ENCODE assay signal across 8 mouse cellular contexts in the genomic region with DNA sequence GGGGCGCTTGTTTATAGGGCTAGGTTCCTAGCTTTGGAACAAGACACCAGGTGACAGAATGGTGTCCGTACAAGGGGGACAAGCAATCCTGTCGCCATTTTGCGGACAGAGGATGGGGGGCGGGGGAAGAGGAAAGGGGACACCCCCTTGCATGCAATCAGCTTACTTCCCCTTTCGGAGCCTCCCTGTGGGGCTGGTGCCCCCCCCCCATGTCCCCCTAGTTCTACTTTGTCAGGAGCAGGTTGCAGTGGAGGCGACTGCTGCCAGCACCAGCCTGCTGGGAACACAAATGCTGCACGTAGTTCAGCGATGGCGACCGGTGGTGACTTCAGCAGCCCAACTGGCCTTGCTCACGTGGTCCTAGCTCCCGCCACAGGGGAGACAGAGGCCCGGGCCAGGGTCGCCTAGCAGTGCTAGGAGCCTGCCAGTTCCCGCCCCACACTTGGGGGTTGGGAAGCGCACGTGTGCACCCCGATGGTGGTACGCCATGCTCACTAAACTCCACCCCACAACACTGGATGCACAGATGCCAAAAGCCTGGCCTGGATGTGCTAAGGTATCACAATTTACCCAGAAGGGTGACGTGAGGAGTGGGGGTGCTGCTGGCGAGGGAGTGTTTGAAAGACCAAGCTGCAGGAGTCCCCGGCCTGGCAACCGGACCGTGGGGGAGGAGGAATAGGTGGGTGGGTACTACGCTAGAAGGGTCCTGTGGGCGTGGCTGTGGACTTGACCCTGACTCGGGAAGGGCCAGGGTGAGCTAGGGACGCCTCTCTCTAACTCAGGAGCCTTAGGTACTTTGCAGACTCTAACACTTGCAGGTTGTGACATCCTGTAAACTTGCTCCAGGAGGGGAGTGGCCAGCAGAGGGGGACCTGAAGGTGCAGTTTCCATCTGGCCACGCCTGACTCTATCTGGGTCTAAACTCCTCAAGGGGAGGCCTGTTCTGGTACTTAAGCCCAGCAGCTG. TPM values are rescaled to one million over a fixed set of nuclear protein-coding genes. Genes with fewer than 3 reads are reported as not detected.
DNase-seq lines count a peak whose midpoint lies in the region; ATAC-seq and TF ChIP-seq lines count a peak whose summit lies in the region.

No protein-coding gene starts in this region.

- DNase-seq in left cerebral cortex, adult 2 months (ENCODE audit: extremely low spot score in 1 of 2, low spot score in 2 of 2): no peak
- no peak for DNase-seq in left cerebral cortex, adult 18-20 months (ENCODE audit: low spot score in 2 of 2)
- DNase-seq in lung, postnatal 4 days: peak; percentile 43 to 53
- DNase-seq in splenic B cell, adult 2 months (ENCODE audit: low read depth, low spot score): peak; percentile 74
- no peak for DNase-seq in adipocyte (ENCODE audit: low spot score)
- DNase-seq in adrenal gland, postnatal 36 days: no peak

- H3K9me3 ChIP-seq in hindbrain, embryonic 13.5 days: no peaks in the 10 kb centered on the region

- H3K36me3 ChIP-seq in hindbrain, embryonic 13.5 days: peaks cover 10% of the 10 kb centered on the region
- H3K36me3 ChIP-seq in splenic B cell, adult 2 months (ENCODE audit: control insufficient read depth, insufficient read depth, low read length, poor library complexity, severe bottlenecking): peaks cover 3% of the 10 kb centered on the region; the same call in 1 of the 2 replicates

- intact Hi-C loops in left cerebral cortex, adult 2 months (cut with DNase I): no loop called here

- ATAC-seq in common myeloid progenitor, adult 5-6 weeks (replicated peaks; ENCODE audit: low read depth, poor library complexity, severe bottlenecking): peak; percentile 14
- ATAC-seq in hindbrain, embryonic 13.5 days (ENCODE audit: low FRiP score): no peak

- peaks cover 78% of the 10 kb centered on the region for H3K4me1 ChIP-seq in hindbrain, embryonic 13.5 days (replicated peaks)

- no peaks in the 10 kb centered on the region for H3K27me3 ChIP-seq in hindbrain, embryonic 13.5 days
- H3K27me3 ChIP-seq in splenic B cell, adult 2 months (ENCODE audit: control insufficient read depth, insufficient read depth, low read length, poor library complexity, severe bottlenecking): no peaks in the 10 kb centered on the region

- H3K27ac ChIP-seq in left cerebral cortex, adult 2 months: peak overlapping the region; percentile 76
- H3K27ac ChIP-seq in hindbrain, embryonic 13.5 days: peak overlapping the region; percentile 61

- H3K4me3 ChIP-seq in left cerebral cortex, adult 2 months: peak overlapping the region; percentile 17; the same call in 1 of the 2 replicates
- H3K4me3 ChIP-seq in hindbrain, embryonic 13.5 days: peak overlapping the region; percentile 15; the same call in 1 of the 2 replicates

- TF ChIP-seq CTCF in left cerebral cortex, adult 2 months (IDR thresholded peaks at IDR 0.05): no peak

- H3K9ac ChIP-seq in hindbrain, embryonic 13.5 days: peak overlapping the region; percentile 63

- peak overlapping the region; percentile 45 for H3K4me2 ChIP-seq in hindbrain, embryonic 13.5 days

- WGBS in hindbrain, embryonic 13.5 days: 19% methylated on average over 30 of the region's 30 CpGs

RNA-seq across cellular contexts. Expression of a gene that starts 6.0 kb away (rescaled TPM):
- 10 to 100 TPM; 48.2 to 59.7 TPM for total RNA-seq in left cerebral cortex, adult 2 months (2021)
- 10 to 100 TPM; 54.8 to 68.7 TPM for total RNA-seq in left cerebral cortex, adult 18-20 months (2021)
- 8.6 and 10.6 TPM in 2 replicates for total RNA-seq in common myeloid progenitor, adult 5-6 weeks (2017)
- 4.6 and 4.9 TPM in 2 replicates for polyA plus RNA-seq in hindbrain, embryonic 13.5 days (2015; fragmentation: Nextera tagmentation; extraction: Ambion mirVana)
- total RNA-seq in adrenal gland, postnatal 36 days (2021): 10 to 100 TPM; 13.6 to 14.1 TPM

RNA-seq across cellular contexts. Expression of a gene that starts 9.8 kb away (rescaled TPM):
- 10 to 100 TPM; 46.5 to 51.3 TPM for total RNA-seq in left cerebral cortex, adult 2 months (2021)
- 10 to 100 TPM; 41.4 to 42.3 TPM for total RNA-seq in left cerebral cortex, adult 18-20 months (2021)
- 12.3 and 19.2 TPM in 2 replicates for total RNA-seq in common myeloid progenitor, adult 5-6 weeks (2017)
- polyA plus RNA-seq in hindbrain, embryonic 13.5 days (2015; fragmentation: Nextera tagmentation; extraction: Ambion mirVana): 28.8 and 31.3 TPM in 2 replicates
- total RNA-seq in adrenal gland, postnatal 36 days (2021): 10 to 100 TPM; 28.3 to 42.9 TPM

RNA-seq across cellular contexts. Expression of a gene that starts 19.0 kb away (rescaled TPM):
- 100 to 1,000 TPM; 185 to 191 TPM for total RNA-seq in left cerebral cortex, adult 2 months (2021)
- total RNA-seq in left cerebral cortex, adult 18-20 months (2021): 100 to 1,000 TPM; 179 to 185 TPM
- total RNA-seq in common myeloid progenitor, adult 5-6 weeks (2017): 15.3 and 29.6 TPM in 2 replicates
- 93.8 and 96.2 TPM in 2 replicates for polyA plus RNA-seq in hindbrain, embryonic 13.5 days (2015; fragmentation: Nextera tagmentation; extraction: Ambion mirVana)
- total RNA-seq in adrenal gland, postnatal 36 days (2021): 100 to 1,000 TPM; 103 to 107 TPM

RNA-seq across cellular contexts. Expression of a gene that starts 31.5 kb away (rescaled TPM):
- 10 to 100 TPM; 41.5 to 44.8 TPM for total RNA-seq in left cerebral cortex, adult 2 months (2021)
- total RNA-seq in left cerebral cortex, adult 18-20 months (2021): 10 to 100 TPM; 49.1 to 50.5 TPM
- 10.8 and 13.3 TPM in 2 replicates for total RNA-seq in common myeloid progenitor, adult 5-6 weeks (2017)
- 65.1 and 67.5 TPM in 2 replicates for polyA plus RNA-seq in hindbrain, embryonic 13.5 days (2015; fragmentation: Nextera tagmentation; extraction: Ambion mirVana)
- 10 to 100 TPM; 64.3 to 64.6 TPM for total RNA-seq in adrenal gland, postnatal 36 days (2021)

RNA-seq across cellular contexts. Expression of a gene that starts 31.5 kb away (rescaled TPM):
- total RNA-seq in left cerebral cortex, adult 2 months (2021): 1 to 10 TPM; 1.3 to 5.6 TPM
- total RNA-seq in left cerebral cortex, adult 18-20 months (2021): 1 to 10 TPM; 2.3 to 6.4 TPM
- 0.96 TPM in 1 of 2 replicates, not detected in the other for total RNA-seq in common myeloid progenitor, adult 5-6 weeks (2017)
- polyA plus RNA-seq in hindbrain, embryonic 13.5 days (2015; fragmentation: Nextera tagmentation; extraction: Ambion mirVana): 4.4 and 6.4 TPM in 2 replicates
- 1 to 10 TPM; 2.7 to 6.1 TPM for total RNA-seq in adrenal gland, postnatal 36 days (2021)

Comparison
In these comparisons a context has a peak if more than half of its experiments do, and no peak if none do; other contexts are left out.
1. DNase-seq: peak in lung, postnatal 4 days (2 of 2) and splenic B cell, adult 2 months (single experiment); none in left cerebral cortex, adult 2 months (0 of 2), left cerebral cortex, adult 18-20 months (0 of 2), adipocyte (single experiment) and adrenal gland, postnatal 36 days (0 of 2).